15 mouse cellular contexts compared by ENCODE assay signal in the genomic region with DNA sequence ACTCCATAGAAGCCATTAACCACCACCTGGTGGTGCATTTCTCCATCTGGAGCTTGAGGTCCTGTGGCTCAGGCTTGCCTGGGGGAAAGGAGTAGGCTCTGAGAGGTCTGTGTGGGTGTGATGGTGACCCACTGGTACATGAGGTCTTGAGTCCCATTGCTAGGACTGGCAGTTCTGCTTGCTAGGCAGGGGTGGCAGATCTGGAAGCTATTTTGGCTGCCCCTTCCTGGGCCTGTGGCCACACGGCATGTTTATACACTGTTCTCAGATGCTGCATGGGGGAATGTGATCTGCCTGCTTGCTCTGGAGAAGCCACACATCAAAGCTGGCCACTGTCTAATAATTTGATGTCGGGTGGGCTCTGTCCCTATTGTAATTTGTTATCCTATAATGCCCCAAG. TPM values are rescaled to one million over a fixed set of nuclear protein-coding genes. Genes with fewer than 3 reads are reported as not detected.
"Had no signal": no experiment of that assay in that cellular context is flagged by ENCODE, and none has a peak within 500 bp of the region (broad histone marks: within the 10 kb centered on the region; RNA-seq: fewer than 3 reads in every experiment).

No protein-coding gene starts in this region.

- H3K4me2 ChIP-seq: kidney, embryonic 15.5 days; limb, embryonic 12.5 days; midbrain, embryonic 13.5 days had no signal

- H3K9me3 ChIP-seq: kidney, embryonic 15.5 days; limb, embryonic 12.5 days; midbrain, embryonic 13.5 days had no signal

- H3K27me3 ChIP-seq: kidney, embryonic 15.5 days; limb, embryonic 12.5 days; midbrain, embryonic 13.5 days had no signal

- H3K4me3 ChIP-seq: kidney, embryonic 15.5 days; limb, embryonic 12.5 days; midbrain, embryonic 13.5 days had no signal

- DNase-seq: kidney, adult 2 months; kidney, postnatal 14 days; layer of hippocampus, postnatal 36 days; liver; spleen, adult 18-20 months; thymus, adult 2 months; thymus, postnatal 25 days had no signal

- ATAC-seq: intestine, embryonic 16.5 days; midbrain, embryonic 13.5 days had no signal

- H3K9ac ChIP-seq: kidney, embryonic 15.5 days; limb, embryonic 12.5 days; liver, embryonic 14.5 days; midbrain, embryonic 13.5 days had no signal

- H3K27ac ChIP-seq: kidney, embryonic 15.5 days; limb, embryonic 12.5 days; liver, embryonic 14.5 days; midbrain, embryonic 13.5 days had no signal

- H3K4me1 ChIP-seq: kidney, embryonic 15.5 days; midbrain, embryonic 13.5 days had no signal

RNA-seq across cellular contexts. Expression of a gene that starts 23.1 kb away (rescaled TPM):
- total RNA-seq: megakaryocyte progenitor cell, adult 5-6 weeks had no signal

RNA-seq across cellular contexts. Expression of a gene that starts 36.1 kb away (rescaled TPM):
- polyA plus RNA-seq: intestine, embryonic 16.5 days; stomach, embryonic 14.5 days; testis, adult 2 months had no signal
